Mouse (Mus musculus): ENCODE data around the gene Gm45234. TPM values are rescaled to one million over a fixed set of nuclear protein-coding genes. Genes with fewer than 3 reads are reported as not detected.
A peak's percentile ranks its signal among the peaks of the same experiment; 100 is the strongest.

Gene Gm45234
- polyA plus RNA-seq, 1 experiment from 2014 or later = not detected

DNA sequence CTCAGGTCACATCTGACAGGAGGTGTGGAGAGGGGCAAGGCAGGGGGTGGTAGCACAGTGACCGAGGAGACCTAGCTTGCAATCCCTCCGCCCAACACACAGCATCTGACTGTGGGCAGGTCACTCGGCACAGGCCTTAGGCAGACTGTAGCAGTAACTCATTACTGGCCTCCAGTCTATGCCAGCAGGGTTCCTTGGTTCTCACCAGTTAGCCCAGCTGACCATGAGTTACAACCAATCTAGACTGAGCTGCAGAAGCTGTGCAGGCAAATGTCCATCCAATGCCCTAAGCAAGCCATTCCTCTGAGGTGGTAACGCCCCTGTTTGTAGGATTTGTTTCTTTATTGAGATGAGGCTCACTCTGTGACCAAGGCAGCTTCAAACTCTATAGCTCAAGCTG is 56.5 kb downstream of the Gm45234 start:
- Histone ChIP-seq H3K4me1 (replicated peaks) (peaks cover 6% of the 10 kb centered on the region), H3K9me3 (no peaks in the 10 kb centered on the region), H3K27me3 (replicated peaks) (no peaks in the 10 kb centered on the region), H3K4me2 (replicated peaks) (no peak overlapping the region), H3K36me3 (peaks cover 37% of the 10 kb centered on the region), H3K4me3 (replicated peaks) (no peak overlapping the region), H3K27ac (no peak overlapping the region), H3K9ac (no peak overlapping the region)
- WGBS = 81% methylated on average over 4 of the region's 4 CpGs
- no peak for ATAC-seq

- H3K9me3 ChIP-seq = no peaks in the 10 kb centered on the region
- 73% methylated on average over 6 of the region's 6 CpGs for WGBS
These were observed 57.1 kb downstream of the Gm45234 start for GRCm38 (mm10) chr6:124698751-124699150.

DNA sequence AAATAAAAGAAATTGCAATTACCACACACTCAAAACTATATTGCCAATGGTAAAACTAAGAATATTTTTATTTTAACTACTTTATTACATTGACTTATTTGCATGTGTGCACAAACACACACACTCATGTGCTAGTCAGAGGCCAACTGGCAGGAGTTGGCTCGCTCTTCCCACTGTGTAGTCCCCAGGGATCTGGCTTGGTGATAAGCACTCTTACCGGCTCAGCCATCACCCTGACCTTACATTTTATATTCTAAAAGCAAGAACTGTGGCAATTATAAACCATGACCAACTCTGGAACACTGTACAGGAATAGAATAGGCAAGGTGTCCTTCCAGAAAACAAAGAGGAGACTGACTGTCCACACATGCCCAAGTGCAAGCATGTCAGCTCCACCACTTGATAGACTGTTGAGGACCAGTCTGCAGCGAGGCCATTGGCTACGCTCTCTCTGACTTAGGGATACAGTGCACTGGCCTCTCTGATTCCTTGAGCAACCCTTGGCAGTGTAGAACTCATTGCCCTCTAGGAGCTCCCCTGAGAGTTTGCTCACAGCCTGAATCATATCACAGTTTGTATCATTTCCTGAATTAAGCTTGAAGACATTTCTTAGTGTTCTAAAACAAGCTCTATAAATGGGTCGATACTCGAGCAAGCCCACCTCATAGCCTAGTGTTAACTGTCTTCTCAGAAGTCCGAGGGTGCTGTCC is 59.2 kb downstream of the Gm45234 start:
- H3K4me2 ChIP-seq (replicated peaks) = no peak overlapping the region
- no peaks in the 10 kb centered on the region for H3K9me3 ChIP-seq
- H3K4me1 ChIP-seq (replicated peaks) = peaks cover 20% of the 10 kb centered on the region
- H3K4me3 ChIP-seq (replicated peaks) = no peak overlapping the region
- peaks cover 16% of the 10 kb centered on the region for H3K36me3 ChIP-seq
- no peak overlapping the region for H3K27ac ChIP-seq
- no peaks in the 10 kb centered on the region for H3K27me3 ChIP-seq (replicated peaks)
- WGBS = 89% methylated on average over 7 of the region's 7 CpGs
- no peak overlapping the region for H3K9ac ChIP-seq
- ATAC-seq = no peak

More at GRCm38 (mm10) chr6:124698751-124699150, 57.1 kb downstream of the Gm45234 start:
- H3K36me3 ChIP-seq = peaks cover 32% of the 10 kb centered on the region
- no peak overlapping the region for H3K9ac ChIP-seq
- H3K4me3 ChIP-seq (replicated peaks) = no peak overlapping the region
- no peak overlapping the region for H3K27ac ChIP-seq
- H3K4me2 ChIP-seq (replicated peaks) = no peak overlapping the region
- no peaks in the 10 kb centered on the region for H3K27me3 ChIP-seq (replicated peaks)
- H3K4me1 ChIP-seq (replicated peaks) = peaks cover 12% of the 10 kb centered on the region
- ATAC-seq = no peak

DNA sequence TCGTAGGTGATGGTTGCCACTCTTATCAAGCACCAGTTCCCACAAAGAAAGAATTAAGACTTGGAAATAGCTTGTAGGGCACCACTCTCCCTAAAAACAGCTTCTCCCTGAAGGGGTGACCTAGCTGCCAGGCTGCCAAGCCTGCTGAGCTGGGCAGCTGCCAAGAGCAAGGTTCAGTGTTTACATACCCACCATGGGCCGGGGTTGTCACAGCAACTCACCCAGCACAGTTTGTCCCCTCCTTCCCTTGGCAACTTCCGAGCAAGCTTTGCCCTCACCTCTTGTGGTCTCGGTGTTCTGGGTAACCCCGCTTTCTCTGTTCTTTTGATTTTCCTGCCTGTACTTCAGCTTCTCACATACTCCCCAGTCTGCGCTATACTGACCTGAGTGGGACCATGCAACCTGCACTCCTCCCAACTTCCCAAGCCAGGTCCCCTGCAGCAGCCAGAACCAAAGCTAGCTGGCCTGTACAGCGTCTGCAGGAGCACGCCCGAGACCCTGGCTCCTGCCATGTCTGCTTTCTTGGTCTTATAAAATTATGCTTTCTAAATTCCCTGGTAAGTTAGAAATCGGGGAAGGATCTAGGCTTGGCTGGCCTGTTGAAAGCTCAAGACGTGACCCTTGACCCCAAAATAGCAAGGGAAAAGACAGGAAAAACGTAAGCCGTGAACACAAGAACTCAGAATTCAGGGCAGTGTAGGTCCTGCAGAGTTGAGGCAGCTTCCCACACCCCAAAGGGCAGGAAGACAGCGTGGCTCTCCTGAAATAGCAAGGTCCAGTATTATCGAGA is 61.5 kb downstream of the Gm45234 start:
- Histone ChIP-seq H3K27ac (peak overlapping the region; percentile 76), H3K9ac (0 out of 2 replicates have a peak overlapping the region, but pooled peaks have one; percentile 13)
- ATAC-seq = peak; percentile 63

GRCm38 (mm10) chr6:124693243-124693981 is 62.4 kb downstream of the Gm45234 start:
- Histone ChIP-seq H3K27me3 (replicated peaks) (no peaks in the 10 kb centered on the region), H3K4me3 (replicated peaks) (no peak overlapping the region), H3K9ac (no peak overlapping the region), H3K4me1 (replicated peaks) (peaks cover 17% of the 10 kb centered on the region), H3K4me2 (replicated peaks) (no peak overlapping the region), H3K36me3 (no peaks in the 10 kb centered on the region), H3K27ac (peak overlapping the region; percentile 76), H3K9me3 (no peaks in the 10 kb centered on the region)
- peak; percentile 74 for ATAC-seq
- 51% methylated on average over 15 of the region's 15 CpGs for WGBS

More for the DNA sequence above, 61.5 kb downstream of the Gm45234 start:
- H3K36me3 ChIP-seq = peaks cover 5% of the 10 kb centered on the region
- H3K4me3 ChIP-seq (replicated peaks) = no peak overlapping the region
- no peaks in the 10 kb centered on the region for H3K9me3 ChIP-seq
- H3K27me3 ChIP-seq (replicated peaks) = no peaks in the 10 kb centered on the region
- no peak overlapping the region; the same call in 1 of the 2 replicates for H3K4me2 ChIP-seq (replicated peaks)
- 71% methylated on average over 15 of the region's 15 CpGs for WGBS
- peaks cover 17% of the 10 kb centered on the region for H3K4me1 ChIP-seq (replicated peaks)

DNA sequence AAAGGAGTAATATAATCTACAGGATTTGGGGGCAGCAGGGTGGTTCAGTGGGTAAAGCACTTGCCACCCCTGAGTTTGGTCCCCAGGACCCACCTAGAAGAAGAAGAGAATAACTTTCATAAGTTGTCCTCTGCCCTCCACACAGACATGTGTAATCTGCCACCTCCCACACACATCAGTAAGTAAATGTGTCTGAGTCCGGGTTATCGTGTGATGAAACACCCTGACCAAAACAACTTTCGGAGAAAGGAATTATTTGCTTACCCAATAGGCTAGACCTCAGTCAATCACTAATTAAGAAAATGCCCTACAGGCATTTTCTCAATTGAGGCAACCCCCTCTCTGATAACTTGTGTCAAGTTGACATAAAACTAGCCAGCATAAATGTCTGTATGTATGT is 65.3 kb downstream of the Gm45234 start:
- H3K36me3 ChIP-seq = 0 out of 2 replicates have a peak, but pooled peaks cover 3% of the 10 kb centered on the region
- H3K27ac ChIP-seq = no peak overlapping the region
- no peak overlapping the region for H3K4me2 ChIP-seq (replicated peaks)
- H3K9ac ChIP-seq = no peak overlapping the region
- WGBS = 93% methylated on average over 3 of the region's 3 CpGs
- no peaks in the 10 kb centered on the region for H3K9me3 ChIP-seq
- no peak overlapping the region for H3K4me3 ChIP-seq (replicated peaks)
- no peak for ATAC-seq
- H3K27me3 ChIP-seq (replicated peaks) = no peaks in the 10 kb centered on the region
- H3K4me1 ChIP-seq (replicated peaks) = peaks cover 21% of the 10 kb centered on the region

MicroRNAs encoded within 50 kb of the gene (microRNA counts, 519-probe panel; counts per million panel counts)
- 3,421 counts per million, percentile 85 among the panel's probes with 10 or more counts for microRNA mmu-miR-141
- 4,191 counts per million, percentile 96 among the panel's probes with 10 or more counts for microRNA mmu-miR-200c

Other genes starting within 250 kb of the Gm45234 start
- gene C1ra, start 243.6 kb downstream of the Gm45234 start, polyA plus RNA-seq (2015; fragmentation: Nextera tagmentation; extraction: Ambion mirVana) = 3.6 and 4.0 TPM in 2 replicates
- 5.4 and 5.8 TPM in 2 replicates for gene C1s1, start 213.7 kb downstream of the Gm45234 start, polyA plus RNA-seq (2015; fragmentation: Nextera tagmentation; extraction: Ambion mirVana)
- not detected in 2 replicates for gene C1rb, start 185.7 kb downstream of the Gm45234 start, polyA plus RNA-seq (2015; fragmentation: Nextera tagmentation; extraction: Ambion mirVana)
- not detected in 2 replicates for gene C1s2, start 119.9 kb downstream of the Gm45234 start, polyA plus RNA-seq (2015; fragmentation: Nextera tagmentation; extraction: Ambion mirVana)
- gene Lpcat3, start 93.0 kb downstream of the Gm45234 start, polyA plus RNA-seq (2015; fragmentation: Nextera tagmentation; extraction: Ambion mirVana) = 134 and 145 TPM in 2 replicates
- gene Emg1, start 43.8 kb downstream of the Gm45234 start, polyA plus RNA-seq (2015; fragmentation: Nextera tagmentation; extraction: Ambion mirVana) = 225 and 231 TPM in 2 replicates
- 497 and 503 TPM in 2 replicates for gene Phb2, start 43.7 kb downstream of the Gm45234 start, polyA plus RNA-seq (2015; fragmentation: Nextera tagmentation; extraction: Ambion mirVana)
- 16.7 and 17.7 TPM in 2 replicates for gene Ptpn6, start 17.3 kb downstream of the Gm45234 start, polyA plus RNA-seq (2015; fragmentation: Nextera tagmentation; extraction: Ambion mirVana)
- 337 and 341 TPM in 2 replicates for gene Grcc10, start 14.6 kb downstream of the Gm45234 start, polyA plus RNA-seq (2015; fragmentation: Nextera tagmentation; extraction: Ambion mirVana)
- 10.5 and 11.9 TPM in 2 replicates for gene Atn1, start 503 bp upstream of the Gm45234 start, polyA plus RNA-seq (2015; fragmentation: Nextera tagmentation; extraction: Ambion mirVana)
- 6.0 and 6.8 TPM in 2 replicates for gene Eno2, start 13.7 kb upstream of the Gm45234 start, polyA plus RNA-seq (2015; fragmentation: Nextera tagmentation; extraction: Ambion mirVana)
- 0.11 and 0.13 TPM in 2 replicates for gene Lrrc23, start 23.7 kb upstream of the Gm45234 start, polyA plus RNA-seq (2015; fragmentation: Nextera tagmentation; extraction: Ambion mirVana)
- 16.1 and 16.3 TPM in 2 replicates for gene Spsb2, start 52.6 kb upstream of the Gm45234 start, polyA plus RNA-seq (2015; fragmentation: Nextera tagmentation; extraction: Ambion mirVana)
- gene Tpi1, start 58.3 kb upstream of the Gm45234 start, polyA plus RNA-seq (2015; fragmentation: Nextera tagmentation; extraction: Ambion mirVana) = 1,094 and 1,127 TPM in 2 replicates
- gene Usp5, start 73.5 kb upstream of the Gm45234 start, polyA plus RNA-seq (2015; fragmentation: Nextera tagmentation; extraction: Ambion mirVana) = 116 and 118 TPM in 2 replicates
- 166 and 177 TPM in 2 replicates for gene Cdca3, start 73.5 kb upstream of the Gm45234 start, polyA plus RNA-seq (2015; fragmentation: Nextera tagmentation; extraction: Ambion mirVana)
- gene Gnb3, start 84.3 kb upstream of the Gm45234 start, polyA plus RNA-seq (2015; fragmentation: Nextera tagmentation; extraction: Ambion mirVana) = 1.2 and 1.3 TPM in 2 replicates
- gene P3h3, start 101.7 kb upstream of the Gm45234 start, polyA plus RNA-seq (2015; fragmentation: Nextera tagmentation; extraction: Ambion mirVana) = 17.9 and 20.1 TPM in 2 replicates
- 0.99 and 1.1 TPM in 2 replicates for gene Gpr162, start 108.0 kb upstream of the Gm45234 start, polyA plus RNA-seq (2015; fragmentation: Nextera tagmentation; extraction: Ambion mirVana)
- gene Cd4, start 132.2 kb upstream of the Gm45234 start, polyA plus RNA-seq (2015; fragmentation: Nextera tagmentation; extraction: Ambion mirVana) = 0.40 and 0.48 TPM in 2 replicates
- 2.2 and 2.9 TPM in 2 replicates for gene Lag3, start 155.7 kb upstream of the Gm45234 start, polyA plus RNA-seq (2015; fragmentation: Nextera tagmentation; extraction: Ambion mirVana)
- gene Ptms, start 164.1 kb upstream of the Gm45234 start, polyA plus RNA-seq (2015; fragmentation: Nextera tagmentation; extraction: Ambion mirVana) = 241 and 282 TPM in 2 replicates
- gene Mlf2, start 175.4 kb upstream of the Gm45234 start, polyA plus RNA-seq (2015; fragmentation: Nextera tagmentation; extraction: Ambion mirVana) = 336 and 340 TPM in 2 replicates
- gene Cops7a, start 209.5 kb upstream of the Gm45234 start, polyA plus RNA-seq (2015; fragmentation: Nextera tagmentation; extraction: Ambion mirVana) = 159 and 170 TPM in 2 replicates
- 1.8 and 2.1 TPM in 2 replicates for gene Pianp, start 240.7 kb upstream of the Gm45234 start, polyA plus RNA-seq (2015; fragmentation: Nextera tagmentation; extraction: Ambion mirVana)

Data from intestine, embryonic 15.5 days (tissue).